Mouse (Mus musculus) left cerebral cortex, postnatal 36 days (tissue): ENCODE data around the gene Rad51b. TPM values are rescaled to one million over a fixed set of nuclear protein-coding genes. Genes with fewer than 3 reads are reported as not detected.

Experiments used
- DNase-seq, 2 experiments: peaks; one replicate each; pipeline ENCODE4 v3.0.0; 2021 to 2022; ENCODE audit warnings: low spot score in 2 of 2, mixed read lengths in 1 of 2
- intact Hi-C: fragments of 180-260 bp; cut with DNase I; formaldehyde crosslinking; loops from one replicate; pipeline ENCODE4 v1.15.1; 2025
- total RNA-seq, 2 experiments: library from RNA; stranded (reverse); gene quantifications; 2 replicates each; pipeline ENCODE4 v1.2.3; 2021

Gene Rad51b
- total RNA-seq, 2 experiments from 2014 or later: 0.22 TPM; not detected in 1

DNA sequence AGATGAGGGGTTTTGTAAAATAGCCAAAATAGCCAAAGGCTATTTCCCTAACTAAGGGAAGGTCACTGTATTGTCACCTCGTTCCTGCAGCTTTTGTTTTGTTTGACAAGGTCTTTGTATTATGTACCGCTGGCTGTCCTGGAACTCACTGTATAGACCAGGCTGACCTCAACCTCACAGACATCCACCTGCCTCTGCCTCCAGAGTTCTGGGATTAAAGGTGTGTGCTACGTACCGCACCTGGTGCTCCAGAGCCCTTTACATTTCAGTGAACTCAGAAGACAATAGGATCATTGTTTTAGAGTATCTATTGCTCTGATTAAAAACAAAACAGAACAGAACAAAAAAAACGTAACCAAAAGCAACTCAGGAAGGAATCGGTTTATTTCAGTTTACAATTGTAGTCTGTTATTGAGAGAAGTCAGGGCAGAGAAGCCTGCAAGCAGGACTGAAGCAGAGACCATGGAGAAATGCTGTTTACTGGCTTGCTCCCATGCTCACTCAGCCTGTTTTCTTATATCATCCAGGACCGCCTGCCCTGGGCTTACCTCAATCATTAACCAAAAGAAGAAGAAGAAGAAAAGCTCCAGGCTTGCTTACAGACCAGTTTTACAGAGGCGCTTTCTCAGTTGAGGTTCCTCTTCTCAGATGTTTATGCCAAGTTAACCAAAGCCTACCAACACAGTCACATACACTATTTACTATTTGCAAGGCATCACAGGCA, 251.7 kb downstream of the Rad51b start:
- intact Hi-C loops: no loop called here
- DNase-seq: no peak

DNA sequence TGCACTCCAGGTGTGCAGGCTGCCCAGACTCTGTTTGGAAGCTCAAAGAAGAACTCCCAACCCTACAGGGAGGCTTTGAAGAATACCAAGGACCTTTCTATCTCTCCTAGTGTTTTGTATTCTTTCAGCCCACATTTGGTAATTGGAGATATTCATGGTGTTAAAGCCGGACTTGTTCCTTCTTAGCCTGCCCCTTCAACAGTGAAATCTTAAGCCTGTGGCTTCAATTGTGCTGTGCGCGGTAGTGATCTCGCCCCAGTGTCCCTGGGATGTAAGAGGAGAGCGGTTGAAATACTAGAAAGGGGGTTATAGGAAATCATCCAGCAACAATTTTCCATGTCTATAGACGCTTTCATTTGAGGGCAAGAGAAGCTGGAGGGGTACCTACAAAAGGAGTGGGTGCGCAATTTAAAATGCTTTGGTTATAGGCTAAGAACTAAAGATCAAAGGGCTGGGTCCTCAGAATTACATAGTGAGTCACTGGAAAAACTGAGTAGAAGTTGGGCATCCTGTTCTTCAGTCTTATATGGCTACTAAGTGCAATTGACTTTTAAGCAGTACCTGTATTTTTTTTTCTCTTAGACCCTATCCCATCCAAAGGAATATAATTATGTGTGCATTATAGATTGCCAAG, 253.1 kb downstream of the Rad51b start:
- DNase-seq: no peak
- intact Hi-C loops: no loop called here

DNA sequence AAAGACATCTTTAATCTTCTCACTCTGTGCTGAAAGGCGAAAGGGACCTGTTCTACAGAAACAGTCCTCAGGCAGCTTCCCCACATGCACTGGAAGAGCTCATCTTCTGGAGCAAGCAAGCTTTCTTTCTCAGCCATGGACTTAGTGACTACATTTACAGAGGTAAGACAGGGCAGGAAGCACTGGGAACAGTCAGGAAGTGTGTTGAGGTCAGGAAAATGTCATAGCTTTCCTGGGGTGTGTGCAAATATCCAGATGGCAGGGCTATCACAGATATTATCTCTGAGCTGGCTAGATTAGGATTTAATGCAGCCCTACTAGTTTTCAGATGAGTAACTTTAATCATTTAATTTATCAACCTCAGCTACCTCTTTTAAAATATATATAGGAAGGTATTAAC, 254.2 kb downstream of the Rad51b start:
- DNase-seq: no peak
- intact Hi-C loops: no loop called here

DNA sequence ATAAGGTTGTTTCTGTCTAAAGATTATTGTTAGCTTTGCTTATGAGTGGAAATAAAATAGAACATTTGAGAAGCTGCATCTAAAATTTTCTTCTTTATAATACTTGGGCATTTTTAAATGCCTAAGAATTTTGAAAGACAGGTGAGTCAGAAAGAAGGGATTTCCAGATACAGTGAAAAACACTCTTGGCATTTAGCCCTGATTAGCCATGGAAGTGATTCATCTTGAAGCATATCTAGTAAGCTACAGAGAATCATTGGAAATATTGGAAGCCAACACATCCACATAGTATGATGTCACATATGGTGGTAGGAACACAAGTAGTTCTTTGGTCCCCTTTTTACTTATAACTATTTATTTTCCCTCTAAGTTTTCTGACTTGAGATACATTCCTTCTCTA, 256.0 kb downstream of the Rad51b start:
- DNase-seq: no peak
- intact Hi-C loops: no loop called here

DNA sequence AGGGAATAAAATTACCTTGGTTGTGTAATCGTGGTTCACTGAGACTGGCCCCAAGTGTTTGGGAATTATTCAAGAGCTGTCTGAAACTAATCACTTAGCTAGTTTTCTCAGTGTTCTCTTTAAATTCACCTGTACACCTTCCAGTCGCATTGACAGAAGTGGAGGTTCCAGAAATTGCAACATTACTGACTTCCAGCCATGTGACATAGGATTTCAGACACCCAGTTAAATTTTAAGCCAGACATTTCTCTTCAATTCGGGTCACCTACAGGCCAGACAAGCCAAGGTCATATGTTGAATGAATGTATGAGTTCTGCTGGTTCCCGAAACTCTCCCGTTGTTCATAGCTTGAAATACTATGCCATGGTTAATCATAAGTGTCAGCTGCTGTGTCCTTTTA, 260.8 kb downstream of the Rad51b start:
- intact Hi-C loops: no loop called here
- no peak for DNase-seq

DNA sequence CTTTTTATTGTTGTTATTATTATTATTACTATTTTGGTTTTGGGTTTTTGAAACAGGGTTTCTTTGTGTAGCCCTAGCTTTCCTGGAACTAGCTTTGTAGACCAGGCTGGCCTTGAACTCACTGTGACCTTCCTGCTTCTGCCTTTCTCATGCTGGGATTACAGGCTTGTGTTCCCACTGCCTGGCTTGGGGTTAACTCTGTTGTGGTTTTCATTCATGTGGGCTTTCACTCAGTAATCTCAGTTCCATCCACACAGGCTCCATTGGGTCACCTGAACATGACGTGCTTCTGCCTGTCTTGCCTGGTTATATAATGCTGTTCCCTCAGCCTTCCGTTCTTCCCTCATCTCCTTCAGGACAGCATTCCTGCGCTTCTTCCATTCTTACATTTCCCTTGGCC, 261.6 kb downstream of the Rad51b start:
- DNase-seq: no peak
- intact Hi-C loops: no loop called here

DNA sequence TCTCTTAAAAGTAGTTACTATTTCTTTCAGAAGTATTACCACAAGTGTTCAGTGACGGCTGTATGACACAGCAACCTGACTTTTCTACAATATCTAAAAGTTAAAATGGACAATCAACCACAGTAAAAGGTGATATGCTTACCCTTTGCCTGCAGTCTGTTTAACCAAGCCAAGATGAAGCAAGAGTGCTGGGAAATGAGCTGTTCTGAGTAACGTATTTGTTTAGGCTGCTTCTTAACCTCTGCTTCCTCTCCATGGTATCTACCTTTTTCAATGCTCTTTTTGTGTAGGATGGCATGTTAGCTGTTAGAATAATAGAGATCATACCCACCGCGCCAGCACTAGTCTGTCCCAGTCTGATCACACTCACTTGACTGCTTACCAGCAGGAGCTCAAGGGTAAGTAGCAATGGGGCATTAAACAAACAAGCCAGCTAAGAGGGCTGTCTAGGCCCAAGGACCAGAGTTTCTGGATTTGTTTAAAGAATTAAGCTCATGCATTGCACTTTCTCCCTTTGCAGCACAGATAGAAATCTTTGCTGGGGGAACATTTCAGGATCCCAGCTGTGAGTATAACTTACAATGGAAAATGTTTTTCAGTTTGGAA, 262.4 kb downstream of the Rad51b start:
- intact Hi-C loops: no loop called here
- DNase-seq: no peak

DNA sequence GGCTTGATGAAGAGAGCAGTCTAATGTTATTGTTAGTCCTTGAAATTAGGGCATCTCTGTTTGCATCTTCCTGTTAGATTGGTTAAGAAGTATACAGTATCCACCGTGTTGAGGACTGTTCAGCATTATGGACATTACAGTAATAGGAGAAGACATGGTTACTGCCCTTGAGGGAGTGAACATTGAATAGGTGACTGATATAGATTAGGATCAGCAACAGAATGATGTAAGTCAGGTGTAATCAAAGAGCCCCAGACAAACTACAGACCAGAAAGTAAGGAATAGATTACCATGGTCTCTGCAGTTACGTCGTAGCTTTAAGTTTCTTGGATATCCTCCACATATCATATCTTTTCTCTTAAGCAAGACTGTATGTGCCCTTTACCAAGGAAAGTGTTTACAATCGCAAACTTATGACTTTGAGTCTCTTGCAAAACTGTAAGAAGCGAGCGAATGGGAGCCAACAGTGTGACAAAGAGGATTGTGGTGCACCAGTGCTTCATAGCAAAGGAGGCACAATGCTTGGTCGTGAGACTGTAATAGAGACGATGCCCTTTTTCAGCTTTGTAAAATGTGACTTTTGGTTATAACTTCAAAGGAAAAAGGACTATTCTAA, 263.1 kb downstream of the Rad51b start:
- no peak for DNase-seq
- intact Hi-C loops: no loop called here

DNA sequence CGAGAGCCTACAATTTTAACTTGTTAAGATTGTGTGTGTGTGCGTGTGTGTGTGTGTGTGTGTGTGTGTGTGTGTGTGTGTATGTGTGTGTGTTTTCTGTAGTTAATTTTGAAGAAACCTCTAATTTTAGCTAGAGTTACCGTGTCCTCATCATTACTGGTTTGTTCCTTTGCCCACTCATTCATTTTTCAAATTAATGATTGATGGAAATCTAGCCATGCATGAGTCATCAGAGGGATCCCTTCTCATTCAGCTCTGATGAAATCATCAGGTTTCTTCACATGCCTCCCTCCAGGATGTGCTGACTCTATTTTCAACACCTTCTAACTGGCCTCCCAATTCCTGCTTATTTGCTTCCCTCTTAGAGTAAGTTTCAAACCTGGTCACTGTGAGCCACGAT, 263.8 kb downstream of the Rad51b start:
- intact Hi-C loops: no loop called here
- no peak for DNase-seq

DNA sequence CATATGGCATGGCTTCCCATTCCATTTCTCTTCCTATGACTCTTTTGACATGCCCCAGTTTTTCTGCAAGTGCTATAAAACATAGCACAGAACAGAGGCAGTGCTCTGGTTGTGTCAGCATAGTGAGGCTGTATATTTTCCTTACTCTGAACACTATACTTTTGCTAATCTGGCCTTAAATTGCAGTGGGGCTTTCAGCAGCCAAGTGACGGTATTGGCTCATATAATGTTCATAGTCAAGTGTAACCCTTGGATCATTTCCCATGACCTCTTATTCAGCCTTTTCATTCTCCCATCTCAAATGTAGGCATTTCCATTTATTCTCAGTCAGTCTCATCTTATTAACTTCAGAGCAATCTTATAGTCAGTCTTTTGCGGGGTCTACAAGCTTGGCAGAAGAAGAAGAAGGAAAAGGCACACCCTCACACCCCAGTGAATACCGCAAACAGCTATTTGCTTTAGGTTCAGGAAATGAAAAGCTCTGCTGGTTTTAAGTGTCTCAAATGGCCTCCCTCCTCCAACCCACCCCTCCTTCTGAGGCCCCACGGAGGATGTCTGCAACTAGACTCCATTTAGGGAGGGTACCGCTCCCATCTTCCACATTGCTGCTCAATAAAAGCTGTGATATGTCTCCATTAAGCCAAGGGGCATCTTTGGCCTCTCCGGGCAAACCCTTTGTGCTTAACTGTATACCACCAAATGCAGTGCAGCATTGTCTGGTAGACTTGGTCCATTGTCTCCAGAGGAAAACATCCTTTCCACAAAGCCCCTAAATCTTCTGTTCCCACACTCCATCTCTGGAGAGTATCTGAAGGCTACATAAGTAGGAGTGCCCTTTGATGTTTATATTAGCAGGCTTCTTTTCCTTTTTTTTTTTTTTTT, 277.3 kb downstream of the Rad51b start:
- DNase-seq: no peak
- intact Hi-C loops: no loop called here

DNA sequence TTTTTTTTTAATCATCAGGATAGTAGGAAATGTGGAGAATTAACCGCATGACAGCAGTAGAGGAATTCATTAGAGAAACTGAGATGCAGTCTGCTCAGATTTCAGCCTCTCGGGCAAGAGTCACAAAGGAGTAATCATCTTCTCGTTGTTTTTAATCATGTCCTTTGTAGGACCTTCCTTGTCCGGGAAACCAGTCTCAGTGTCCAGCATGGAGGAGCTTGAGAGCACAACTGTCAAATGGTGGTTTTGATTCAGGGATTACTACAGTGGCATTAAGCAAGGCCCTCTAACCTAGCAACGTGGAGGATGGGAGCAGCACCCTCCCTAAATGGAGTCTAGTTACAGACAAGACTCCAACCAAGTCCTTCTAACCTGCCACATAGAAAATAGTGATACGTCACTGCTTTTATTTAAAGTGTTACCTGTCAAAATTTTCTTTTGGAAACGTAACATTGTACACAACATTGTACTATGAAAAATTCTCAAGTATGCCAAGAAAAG, 278.0 kb downstream of the Rad51b start:
- no peak for DNase-seq
- intact Hi-C loops: no loop called here

DNA sequence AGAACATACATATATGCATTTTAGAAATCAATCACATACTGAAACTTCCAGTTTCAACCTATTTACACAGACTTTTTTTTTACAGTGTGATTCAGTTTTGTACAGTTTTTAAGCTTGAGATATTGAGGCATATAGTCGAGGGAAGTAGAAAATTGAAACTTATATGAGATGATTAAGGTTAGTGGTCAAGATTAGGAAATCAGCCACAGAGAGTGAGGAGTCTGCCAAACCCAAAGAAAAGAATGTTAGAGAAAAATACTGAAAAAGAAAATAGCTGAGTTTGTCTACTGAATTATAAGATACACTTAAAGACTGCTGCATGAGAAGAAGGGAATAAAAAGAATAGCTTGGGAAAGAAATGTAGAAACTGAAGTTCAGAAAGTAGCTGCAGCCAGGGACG, 280.4 kb downstream of the Rad51b start:
- DNase-seq: no peak

DNA sequence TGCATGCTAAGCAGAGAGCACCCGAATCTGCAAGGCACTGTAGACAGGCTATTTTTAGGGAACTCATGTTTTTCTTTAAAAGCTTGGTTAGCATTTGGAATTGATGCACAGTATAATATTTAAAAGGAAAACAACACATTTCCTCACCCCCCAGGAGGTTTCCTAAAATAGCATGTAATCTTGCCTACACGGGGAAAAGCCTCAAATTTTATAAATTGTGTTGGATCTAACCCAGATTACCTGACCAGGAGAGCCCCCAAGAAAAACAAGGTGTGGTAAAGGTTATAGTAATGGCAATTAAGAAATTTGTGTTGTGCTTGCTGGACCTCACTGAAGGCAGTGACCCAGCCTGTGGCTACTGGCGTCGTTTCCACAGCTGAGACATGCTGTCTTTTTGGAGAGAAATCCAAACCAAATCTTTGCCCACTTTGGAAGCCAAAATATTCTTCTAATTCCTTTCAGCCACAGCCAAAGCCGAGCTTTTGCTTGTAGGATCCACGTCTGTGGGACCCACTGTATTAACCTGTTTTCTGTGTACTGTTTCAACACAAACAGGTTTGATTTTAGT, 282.0 kb downstream of the Rad51b start:
- no peak for DNase-seq
- intact Hi-C loops: no loop called here

More for the DNA sequence above, 280.4 kb downstream of the Rad51b start:
- intact Hi-C loops: no loop called here

DNA sequence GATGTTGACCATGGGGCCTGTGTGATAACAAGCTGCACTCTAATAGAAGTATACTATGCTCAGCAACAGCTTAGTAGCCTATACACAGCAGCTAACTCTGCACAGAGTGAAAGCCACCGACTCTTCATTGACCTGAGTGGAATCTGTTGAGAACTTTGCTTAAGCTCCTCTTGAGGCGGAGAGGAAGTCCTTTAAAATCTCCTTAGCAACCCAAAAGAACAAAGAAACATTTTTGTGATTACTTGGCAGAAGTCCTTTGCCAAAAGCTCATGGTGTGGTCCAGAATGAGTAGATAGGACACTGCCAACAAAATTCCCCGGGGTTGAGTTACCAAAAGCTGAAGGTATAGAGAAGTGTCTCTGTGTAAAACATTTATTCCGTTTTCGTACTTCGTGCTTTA, 282.8 kb downstream of the Rad51b start:
- no peak for DNase-seq
- intact Hi-C loops: no loop called here

DNA sequence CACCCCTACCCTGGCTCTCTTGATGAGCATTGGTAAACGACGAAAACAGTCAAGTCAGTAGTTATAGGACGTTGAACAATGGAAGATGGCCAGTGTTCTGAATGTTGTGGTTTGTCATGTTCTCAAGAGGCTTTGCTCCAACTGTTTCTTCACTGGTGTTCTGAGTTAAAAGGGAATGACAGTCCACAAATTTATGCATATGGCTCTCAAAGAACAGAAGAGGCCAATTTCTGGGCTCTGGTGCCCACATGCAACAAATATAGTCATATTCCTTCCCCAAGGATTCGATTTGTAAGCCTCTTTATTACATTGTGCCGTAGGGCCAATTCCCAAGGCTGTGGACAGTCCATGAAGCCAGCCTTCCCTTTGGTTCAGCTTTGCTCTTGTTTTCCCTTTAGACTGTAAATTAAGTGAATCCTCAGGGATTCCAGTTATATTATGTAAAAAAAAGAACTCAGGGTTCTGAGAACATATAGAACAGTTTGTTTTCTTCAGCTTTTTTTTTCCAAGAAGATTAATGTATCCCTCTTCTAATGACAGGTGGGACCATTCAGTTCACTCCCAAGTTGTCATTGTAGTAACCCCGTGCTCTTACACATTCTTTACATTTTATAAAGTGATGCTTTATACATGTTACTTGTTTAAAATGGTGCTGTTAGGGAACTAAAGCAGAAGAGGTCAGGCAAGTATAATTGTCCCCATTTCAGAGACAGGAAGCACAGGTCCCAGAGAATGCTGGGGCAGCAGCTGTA, 287.6 kb downstream of the Rad51b start:
- no peak for DNase-seq
- intact Hi-C loops: no loop called here

DNA sequence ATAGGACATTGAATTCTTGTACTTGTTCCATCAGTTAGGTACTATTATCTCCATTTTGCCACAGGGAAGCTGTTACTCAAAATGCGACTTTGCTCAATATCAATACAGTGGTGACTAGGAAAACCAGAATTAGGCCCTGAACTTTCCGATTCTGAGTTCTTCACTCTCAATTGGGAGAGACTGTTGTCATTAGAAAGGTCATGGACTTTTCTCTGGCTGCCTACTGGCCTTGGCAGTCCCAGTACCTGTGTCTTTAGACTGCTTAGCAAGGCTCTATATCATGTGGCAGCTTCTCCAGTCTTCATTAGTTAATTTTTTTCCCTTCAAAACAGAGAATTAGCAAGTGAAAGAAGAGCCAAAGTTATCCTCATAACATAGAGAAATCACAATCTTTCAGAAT, 288.3 kb downstream of the Rad51b start:
- DNase-seq: no peak
- intact Hi-C loops: no loop called here

DNA sequence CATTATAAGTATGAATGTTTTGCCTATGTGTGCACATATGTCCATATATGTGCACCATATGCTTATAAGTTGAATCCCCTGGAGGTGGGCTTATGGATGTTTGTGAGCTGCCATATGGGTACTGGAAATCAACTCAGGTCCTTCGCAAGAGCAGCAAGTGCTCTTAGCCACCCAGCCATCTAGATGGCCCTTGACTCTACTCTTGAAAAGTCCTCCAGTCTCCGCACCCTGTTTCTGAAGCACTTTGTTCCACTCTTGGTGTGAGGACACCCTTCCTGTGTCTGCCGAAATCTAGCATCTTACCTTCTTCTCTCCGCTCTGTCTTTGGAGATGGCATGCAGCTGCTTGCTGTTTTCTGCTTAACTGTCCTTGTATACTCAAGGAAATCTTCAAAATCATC, 291.7 kb downstream of the Rad51b start:
- intact Hi-C loops: no loop called here
- DNase-seq: no peak

DNA sequence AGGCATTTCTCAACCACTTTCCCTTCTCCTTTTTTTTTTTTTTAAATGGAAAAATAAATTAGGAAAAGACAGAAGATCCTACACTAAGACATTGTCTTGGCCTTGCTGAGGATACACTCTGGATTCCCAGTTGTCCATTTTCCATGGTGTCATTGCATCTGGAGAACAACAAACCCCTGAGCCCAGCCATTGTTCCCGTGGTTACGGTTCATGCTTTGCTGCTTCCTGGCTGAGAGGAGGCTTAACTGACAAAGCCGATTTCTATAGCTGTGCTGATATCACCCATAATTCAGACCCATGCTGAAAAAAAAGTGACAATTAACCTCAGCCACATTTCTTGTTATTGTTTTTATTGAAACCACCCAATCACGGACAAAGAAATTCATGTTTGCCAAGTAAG, 295.1 kb downstream of the Rad51b start:
- intact Hi-C loops: no loop called here
- no peak for DNase-seq

DNA sequence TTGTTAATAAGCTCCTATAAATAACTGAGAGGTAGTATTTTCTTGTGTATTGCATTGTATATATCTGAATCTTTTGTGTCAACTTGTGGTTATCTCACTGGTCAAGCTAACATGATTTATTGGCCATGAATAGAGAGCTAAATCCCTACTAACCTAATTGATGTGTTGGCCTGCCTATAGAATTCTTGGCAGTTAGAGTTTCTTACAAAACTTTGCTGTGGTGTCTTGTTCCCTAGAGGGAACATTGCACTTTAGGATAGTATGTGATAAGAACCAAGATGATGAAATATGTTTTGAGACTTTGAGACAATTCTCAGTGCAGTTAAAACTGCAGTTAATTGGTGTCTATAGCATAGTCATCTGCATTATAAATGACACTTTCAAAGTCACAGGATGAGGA, 299.8 kb downstream of the Rad51b start:
- intact Hi-C loops: no loop called here
- no peak for DNase-seq
